Mouse (Mus musculus): ENCODE data around the gene Cand1. TPM values are rescaled to one million over a fixed set of nuclear protein-coding genes. Genes with fewer than 3 reads are reported as not detected.

Gene Cand1
- polyA plus RNA-seq, 1 experiment from 2014 or later = 79.5 TPM

DNA sequence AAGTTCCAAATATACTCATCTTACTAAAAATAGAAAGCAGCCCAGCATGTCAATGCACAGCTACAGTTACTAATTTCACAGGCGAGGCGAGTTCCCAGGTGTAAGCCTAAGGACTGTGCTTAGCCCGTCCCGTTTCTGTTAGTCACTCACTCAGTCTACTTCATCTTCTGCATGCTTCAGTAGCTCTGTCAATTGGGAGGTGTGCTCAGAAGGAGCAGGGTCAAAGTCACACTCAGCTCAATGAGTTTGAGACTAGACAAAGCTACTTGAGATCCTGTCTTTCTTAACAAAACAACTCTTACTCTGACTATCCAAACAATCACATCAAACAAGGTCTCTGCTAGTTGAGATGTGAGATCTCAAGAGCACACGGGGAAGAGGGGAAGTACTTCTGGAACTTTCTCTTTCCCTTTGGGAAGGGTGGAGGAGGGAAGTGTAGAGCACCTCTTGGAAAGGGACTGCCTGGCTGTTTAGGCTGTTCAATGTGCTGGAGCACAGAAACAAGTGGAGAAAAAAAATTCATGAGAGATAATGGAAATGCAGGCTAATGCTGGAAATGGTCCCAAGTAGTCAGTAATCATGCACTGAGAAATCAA, 9.7 kb downstream of the Cand1 start:
- Histone ChIP-seq H3K36me3 (ENCODE audit: control insufficient read depth, insufficient read depth, low read length) (peaks cover 12% of the 10 kb centered on the region), H3K4me2 (replicated peaks; ENCODE audit: low read depth, low read length) (no peak overlapping the region), H3K27me3 (ENCODE audit: control insufficient read depth, insufficient read depth, low read length) (no peaks in the 10 kb centered on the region), H3K9me3 (ENCODE audit: control insufficient read depth, low read depth, low read length) (no peaks in the 10 kb centered on the region), H3K4me3 (ENCODE audit: low read depth, low read length) (no peak overlapping the region), H3K4me1 (ENCODE audit: control insufficient read depth, insufficient read depth, low read length) (peaks cover 13% of the 10 kb centered on the region; the same call in 1 of the 2 replicates), H3K27ac (ENCODE audit: low read length) (no peak overlapping the region), H3K9ac (replicated peaks; ENCODE audit: low read depth, low read length) (no peak overlapping the region)
- WGBS = 71% methylated on average over 5 of the region's 5 CpGs
- ATAC-seq (ENCODE audit: insufficient number of reproducible peaks, insufficient read depth, low FRiP score, low read depth) = no peak

DNA sequence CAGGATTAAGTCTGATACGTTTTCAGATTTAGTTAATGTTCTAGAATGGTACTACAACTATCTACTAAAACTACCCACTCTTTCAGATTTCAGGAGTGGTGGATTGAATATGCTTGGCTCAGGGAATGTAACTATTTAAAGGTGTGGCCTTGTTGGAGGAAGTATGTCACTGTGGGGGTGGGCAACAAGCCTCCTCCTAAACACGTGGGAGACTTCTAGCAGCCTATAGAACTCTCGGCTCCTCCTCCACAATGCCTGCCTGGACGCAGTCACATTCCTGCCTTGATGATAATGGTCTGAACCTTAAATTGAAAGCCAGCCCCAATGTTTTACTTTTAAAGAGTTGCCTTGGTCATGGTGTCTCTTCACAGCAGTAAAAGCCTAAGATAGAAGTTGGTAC, 16.2 kb downstream of the Cand1 start:
- no peak overlapping the region for H3K4me3 ChIP-seq (ENCODE audit: low read depth, low read length)
- no peak overlapping the region for H3K27ac ChIP-seq (ENCODE audit: low read length)
- 76% methylated on average over 4 of the region's 4 CpGs for WGBS
- no peak overlapping the region for H3K9ac ChIP-seq (replicated peaks; ENCODE audit: low read depth, low read length)
- ATAC-seq (ENCODE audit: insufficient number of reproducible peaks, insufficient read depth, low FRiP score, low read depth) = no peak
- H3K36me3 ChIP-seq (ENCODE audit: control insufficient read depth, insufficient read depth, low read length) = peaks cover 19% of the 10 kb centered on the region
- H3K27me3 ChIP-seq (ENCODE audit: control insufficient read depth, insufficient read depth, low read length) = no peaks in the 10 kb centered on the region
- H3K4me2 ChIP-seq (replicated peaks; ENCODE audit: low read depth, low read length) = no peak overlapping the region
- H3K9me3 ChIP-seq (ENCODE audit: control insufficient read depth, low read depth, low read length) = no peaks in the 10 kb centered on the region
- H3K4me1 ChIP-seq (ENCODE audit: control insufficient read depth, insufficient read depth, low read length) = 0 out of 2 replicates have a peak, but pooled peaks cover 5% of the 10 kb centered on the region

DNA sequence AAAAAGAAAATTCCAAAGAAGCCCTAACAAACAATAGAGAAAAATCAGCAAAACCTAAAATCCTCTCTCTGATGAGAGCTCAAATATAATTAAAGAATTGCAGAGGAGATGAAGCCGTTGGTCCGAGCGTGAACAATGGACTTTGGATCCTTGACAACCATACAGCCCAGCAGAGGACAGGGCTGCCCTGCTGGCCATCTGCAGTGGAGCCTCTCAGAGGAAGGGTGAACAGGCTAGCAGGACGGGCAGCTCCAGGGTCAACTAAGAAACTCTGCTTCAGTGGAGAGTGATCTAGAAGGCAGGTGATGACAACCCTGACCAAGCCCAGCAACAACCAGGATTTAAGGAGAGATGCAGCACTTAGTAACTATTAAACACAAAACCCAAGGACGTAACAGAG, 18.2 kb downstream of the Cand1 start:
- Histone ChIP-seq H3K36me3 (ENCODE audit: control insufficient read depth, insufficient read depth, low read length) (peaks cover 28% of the 10 kb centered on the region), H3K4me2 (replicated peaks; ENCODE audit: low read depth, low read length) (no peak overlapping the region), H3K4me1 (ENCODE audit: control insufficient read depth, insufficient read depth, low read length) (0 out of 2 replicates have a peak, but pooled peaks cover 5% of the 10 kb centered on the region), H3K4me3 (ENCODE audit: low read depth, low read length) (no peak overlapping the region), H3K9me3 (ENCODE audit: control insufficient read depth, low read depth, low read length) (no peaks in the 10 kb centered on the region), H3K9ac (replicated peaks; ENCODE audit: low read depth, low read length) (no peak overlapping the region), H3K27ac (ENCODE audit: low read length) (no peak overlapping the region), H3K27me3 (ENCODE audit: control insufficient read depth, insufficient read depth, low read length) (no peaks in the 10 kb centered on the region)
- no peak for ATAC-seq (ENCODE audit: insufficient number of reproducible peaks, insufficient read depth, low FRiP score, low read depth)
- 78% methylated on average over 5 of the region's 5 CpGs for WGBS

DNA sequence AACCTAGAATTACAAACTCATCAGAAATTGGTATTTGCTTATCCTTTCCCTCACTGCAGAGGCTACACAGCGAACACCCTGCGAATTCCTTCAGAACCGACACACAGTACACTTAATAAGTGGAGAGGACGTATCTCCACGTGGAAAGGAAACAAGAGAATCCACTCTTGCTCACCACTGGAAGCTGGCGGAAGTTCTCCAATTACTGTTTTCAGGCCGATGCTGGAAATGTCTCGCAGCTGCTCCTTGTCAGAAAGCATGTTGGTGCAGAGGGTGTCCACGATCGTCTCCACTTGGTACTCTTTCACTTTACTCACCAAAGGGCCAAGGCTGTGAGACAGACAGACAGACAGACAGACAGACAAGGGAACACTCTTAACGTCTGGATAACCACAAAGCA, 20.4 kb downstream of the Cand1 start:
- Histone ChIP-seq H3K9ac (replicated peaks; ENCODE audit: low read depth, low read length) (no peak overlapping the region), H3K9me3 (ENCODE audit: control insufficient read depth, low read depth, low read length) (no peaks in the 10 kb centered on the region), H3K4me3 (ENCODE audit: low read depth, low read length) (no peak overlapping the region), H3K36me3 (ENCODE audit: control insufficient read depth, insufficient read depth, low read length) (peaks cover 25% of the 10 kb centered on the region), H3K4me1 (ENCODE audit: control insufficient read depth, insufficient read depth, low read length) (0 out of 2 replicates have a peak, but pooled peaks cover 5% of the 10 kb centered on the region), H3K4me2 (replicated peaks; ENCODE audit: low read depth, low read length) (no peak overlapping the region), H3K27ac (ENCODE audit: low read length) (no peak overlapping the region), H3K27me3 (ENCODE audit: control insufficient read depth, insufficient read depth, low read length) (no peaks in the 10 kb centered on the region)
- ATAC-seq (ENCODE audit: insufficient number of reproducible peaks, insufficient read depth, low FRiP score, low read depth) = no peak
- 41% methylated on average over 11 of the region's 11 CpGs for WGBS

DNA sequence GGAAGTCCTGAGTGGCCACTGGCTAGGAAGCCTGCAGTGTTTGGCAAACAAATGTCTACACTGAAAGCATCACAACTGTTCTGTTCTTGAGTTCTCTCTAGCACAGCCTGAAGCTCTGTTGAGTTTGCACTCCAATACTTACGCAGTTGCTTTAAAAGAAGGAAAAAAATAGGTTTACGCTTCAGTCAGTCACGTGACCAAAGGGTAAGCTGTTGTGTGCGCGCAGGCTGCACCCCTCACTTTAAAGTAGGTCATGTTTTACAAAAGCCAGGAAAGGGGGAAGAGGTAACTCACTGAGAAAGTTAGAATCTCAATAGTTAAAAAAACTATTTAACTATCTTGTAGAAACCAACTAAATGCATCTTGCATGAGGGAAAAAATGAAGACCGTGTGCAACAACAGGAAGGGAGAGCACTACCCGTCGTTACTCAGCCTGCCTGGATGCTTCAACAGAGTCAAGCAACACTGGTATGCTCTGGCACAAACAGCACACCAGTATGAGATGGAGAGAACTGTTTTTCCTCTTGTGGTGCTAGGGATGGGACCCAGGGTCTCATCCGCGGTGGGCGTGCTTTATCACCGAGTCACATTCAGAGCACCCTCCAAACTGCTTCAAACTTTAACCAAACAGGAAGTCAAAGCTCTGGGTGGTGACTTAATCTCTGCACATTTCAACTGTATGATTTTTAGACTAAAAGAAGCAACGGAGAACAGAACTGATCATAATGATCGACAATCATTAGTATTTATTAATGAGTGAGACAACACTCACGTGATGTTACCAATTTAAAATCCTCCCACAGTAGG, 21.4 kb downstream of the Cand1 start:
- no peak overlapping the region for H3K9ac ChIP-seq (replicated peaks; ENCODE audit: low read depth, low read length)
- H3K4me2 ChIP-seq (replicated peaks; ENCODE audit: low read depth, low read length) = no peak overlapping the region
- 89% methylated on average over 15 of the region's 15 CpGs for WGBS
- H3K4me1 ChIP-seq (ENCODE audit: control insufficient read depth, insufficient read depth, low read length) = 0 out of 2 replicates have a peak, but pooled peaks cover 5% of the 10 kb centered on the region
- H3K9me3 ChIP-seq (ENCODE audit: control insufficient read depth, low read depth, low read length) = no peaks in the 10 kb centered on the region
- no peak overlapping the region for H3K4me3 ChIP-seq (ENCODE audit: low read depth, low read length)
- ATAC-seq (ENCODE audit: insufficient number of reproducible peaks, insufficient read depth, low FRiP score, low read depth) = no peak
- no peaks in the 10 kb centered on the region for H3K27me3 ChIP-seq (ENCODE audit: control insufficient read depth, insufficient read depth, low read length)
- H3K27ac ChIP-seq (ENCODE audit: low read length) = no peak overlapping the region
- H3K36me3 ChIP-seq (ENCODE audit: control insufficient read depth, insufficient read depth, low read length) = peaks cover 32% of the 10 kb centered on the region

DNA sequence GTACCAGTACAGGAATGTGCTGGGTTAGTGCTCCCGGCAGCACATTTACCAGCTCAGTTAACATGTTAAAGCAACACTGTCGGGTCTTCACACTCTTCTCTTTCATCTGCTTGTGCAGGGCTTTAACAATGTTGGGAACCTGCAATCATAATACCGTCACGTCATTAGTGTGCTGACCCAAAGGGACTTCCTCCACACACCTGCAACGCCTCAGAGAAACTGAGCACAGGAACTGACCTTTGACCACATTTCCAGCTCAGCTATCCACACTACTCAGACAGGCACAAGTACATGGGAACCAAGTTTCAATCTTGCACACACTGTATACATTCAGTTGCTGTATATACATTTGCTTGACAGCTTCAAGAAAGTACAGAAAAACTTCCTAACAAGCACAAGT, 27.4 kb downstream of the Cand1 start:
- no peak overlapping the region for H3K4me2 ChIP-seq (replicated peaks; ENCODE audit: low read depth, low read length)
- no peak overlapping the region for H3K4me3 ChIP-seq (ENCODE audit: low read depth, low read length)
- no peaks in the 10 kb centered on the region for H3K4me1 ChIP-seq (ENCODE audit: control insufficient read depth, insufficient read depth, low read length)
- no peak for ATAC-seq (ENCODE audit: insufficient number of reproducible peaks, insufficient read depth, low FRiP score, low read depth)
- peaks cover 76% of the 10 kb centered on the region for H3K36me3 ChIP-seq (ENCODE audit: control insufficient read depth, insufficient read depth, low read length)
- no peak overlapping the region for H3K9ac ChIP-seq (replicated peaks; ENCODE audit: low read depth, low read length)
- no peaks in the 10 kb centered on the region for H3K9me3 ChIP-seq (ENCODE audit: control insufficient read depth, low read depth, low read length)
- WGBS = 80% methylated on average over 5 of the region's 5 CpGs
- no peak overlapping the region for H3K27ac ChIP-seq (ENCODE audit: low read length)
- no peaks in the 10 kb centered on the region for H3K27me3 ChIP-seq (ENCODE audit: control insufficient read depth, insufficient read depth, low read length)

DNA sequence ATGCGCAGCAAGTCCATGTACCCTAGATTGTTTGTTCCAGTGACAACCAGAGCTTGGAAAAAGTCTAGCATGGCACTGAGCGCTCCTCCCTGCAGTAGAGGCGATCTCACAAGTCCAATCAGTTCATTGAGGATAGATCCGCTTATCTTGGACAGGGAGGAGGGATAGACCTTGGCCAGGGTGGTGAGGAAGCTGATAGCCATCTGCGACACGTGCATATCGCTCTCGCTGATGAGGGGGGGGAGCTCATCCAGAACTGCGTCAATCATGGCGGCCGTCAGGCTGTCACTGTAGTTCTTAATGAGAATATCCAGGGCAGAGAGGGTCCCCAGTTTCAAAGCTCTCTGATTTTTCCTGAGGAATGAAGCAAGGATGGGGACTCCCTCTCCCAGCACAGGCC, 28.6 kb downstream of the Cand1 start:
- no peaks in the 10 kb centered on the region for H3K4me1 ChIP-seq (ENCODE audit: control insufficient read depth, insufficient read depth, low read length)
- H3K9ac ChIP-seq (replicated peaks; ENCODE audit: low read depth, low read length) = no peak overlapping the region
- no peak overlapping the region for H3K27ac ChIP-seq (ENCODE audit: low read length)
- no peaks in the 10 kb centered on the region for H3K9me3 ChIP-seq (ENCODE audit: control insufficient read depth, low read depth, low read length)
- no peaks in the 10 kb centered on the region for H3K27me3 ChIP-seq (ENCODE audit: control insufficient read depth, insufficient read depth, low read length)
- peaks cover 78% of the 10 kb centered on the region for H3K36me3 ChIP-seq (ENCODE audit: control insufficient read depth, insufficient read depth, low read length)
- ATAC-seq (ENCODE audit: insufficient number of reproducible peaks, insufficient read depth, low FRiP score, low read depth) = no peak
- H3K4me3 ChIP-seq (ENCODE audit: low read depth, low read length) = no peak overlapping the region
- 96% methylated on average over 11 of the region's 11 CpGs for WGBS
- no peak overlapping the region for H3K4me2 ChIP-seq (replicated peaks; ENCODE audit: low read depth, low read length)

DNA sequence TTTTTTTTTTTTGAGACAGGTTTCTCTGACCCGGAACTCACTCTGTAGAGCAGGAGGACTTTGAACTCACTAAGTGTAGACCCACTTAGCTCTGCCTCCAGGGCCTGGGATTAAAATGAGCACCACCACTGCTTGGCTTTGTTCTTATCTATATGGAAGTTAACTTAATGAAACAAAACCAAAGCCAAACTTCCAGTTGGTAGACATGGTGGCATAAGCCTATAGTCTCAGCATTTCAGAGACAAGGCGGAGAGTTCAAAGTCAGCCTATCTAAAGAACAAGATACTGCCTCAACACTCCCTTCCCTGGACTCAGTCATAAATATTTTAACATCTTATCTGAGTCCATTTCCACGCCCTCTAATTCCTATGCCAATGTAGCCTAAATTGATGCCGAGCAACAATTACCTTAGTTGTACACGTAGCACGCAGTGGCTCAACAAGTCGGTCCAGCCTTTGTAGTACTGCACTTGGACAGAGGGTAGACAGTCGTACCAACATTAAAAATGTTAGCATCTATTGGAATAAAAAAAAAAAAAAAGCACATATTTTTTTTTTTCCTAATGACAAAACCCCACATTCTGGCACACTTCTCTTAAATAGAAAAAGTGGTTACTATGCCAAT, 33.4 kb downstream of the Cand1 start:
- Histone ChIP-seq H3K4me2 (replicated peaks; ENCODE audit: low read depth, low read length) (no peak overlapping the region), H3K9me3 (ENCODE audit: control insufficient read depth, low read depth, low read length) (no peaks in the 10 kb centered on the region), H3K4me1 (ENCODE audit: control insufficient read depth, insufficient read depth, low read length) (no peaks in the 10 kb centered on the region), H3K27me3 (ENCODE audit: control insufficient read depth, insufficient read depth, low read length) (no peaks in the 10 kb centered on the region), H3K9ac (replicated peaks; ENCODE audit: low read depth, low read length) (no peak overlapping the region), H3K36me3 (ENCODE audit: control insufficient read depth, insufficient read depth, low read length) (peaks cover 81% of the 10 kb centered on the region), H3K27ac (ENCODE audit: low read length) (no peak overlapping the region), H3K4me3 (ENCODE audit: low read depth, low read length) (no peak overlapping the region)
- ATAC-seq (ENCODE audit: insufficient number of reproducible peaks, insufficient read depth, low FRiP score, low read depth) = no peak
- WGBS = 90% methylated on average over 8 of the region's 8 CpGs

Measured in stomach, embryonic 14.5 days (tissue).